Mouse (Mus musculus) liver, adult 2 months (tissue): ENCODE data around the gene Gm20388.

Experiments
- CTCF ChIP-seq: fragments of 200-500 bp; IDR thresholded peaks from 2 replicates; pipeline ENCODE4 v1.5.1; 2011; ENCODE audit warnings: low read depth, low read length, control low read depth
- POLR2A ChIP-seq: fragments of 200-500 bp; IDR thresholded peaks from 2 replicates; pipeline ENCODE4 v1.6.1; 2011; ENCODE audit warnings: low read length, control low read depth; ENCODE audit not compliant: insufficient read depth; ENCODE audit errors: extremely low read depth

DNA sequence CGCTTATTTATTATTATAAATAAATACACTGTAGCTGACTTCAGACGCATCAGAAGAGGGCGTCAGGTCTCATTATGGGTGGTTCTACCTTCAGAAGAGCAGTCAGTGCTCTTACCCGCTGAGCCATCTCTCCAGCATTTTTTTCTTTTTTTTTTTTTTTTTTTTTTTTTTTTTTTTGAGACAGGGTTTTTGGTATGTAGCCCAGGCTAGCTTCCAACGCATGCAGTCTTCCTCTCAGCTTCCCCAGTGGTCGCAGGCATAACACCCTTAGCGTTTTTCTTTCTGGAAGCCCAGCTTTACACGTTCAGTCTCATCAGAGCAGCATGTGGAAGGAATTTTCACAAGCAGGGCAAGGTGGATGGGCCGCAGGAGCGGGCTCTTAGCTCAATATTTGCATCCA, 3607.5 kb downstream of the Gm20388 start:
- TF ChIP-seq CTCF (no peak), POLR2A (no peak)
